Mouse (Mus musculus) kidney, adult 2 months (tissue): ENCODE data around the gene Agfg2. TPM values are rescaled to one million over a fixed set of nuclear protein-coding genes. Genes with fewer than 3 reads are reported as not detected.

Experiments used
- DNase-seq: peaks from one replicate; pipeline ENCODE4 v3.0.0; 2021
- H3K27ac ChIP-seq: fragments of 200-500 bp; 2 replicates; pipeline ENCODE4 v1.5.1; 2012; ENCODE audit warnings: low read depth, low read length, control low read depth, inconsistent platforms; ENCODE audit not compliant: insufficient read depth
- H3K27me3 ChIP-seq: fragments of 200-500 bp; replicated peaks from 2 replicates; pipeline ENCODE4 v1.6.1; 2012; ENCODE audit warnings: mild to moderate bottlenecking, moderate library complexity, low read length, inconsistent platforms; ENCODE audit not compliant: control insufficient read depth, insufficient read depth
- H3K36me3 ChIP-seq: fragments of 200-500 bp; 2 replicates; pipeline ENCODE4 v1.6.1; 2012; ENCODE audit warnings: mild to moderate bottlenecking, moderate library complexity, low read length, inconsistent platforms; ENCODE audit not compliant: control insufficient read depth, insufficient read depth
- H3K4me1 ChIP-seq: fragments of 200-500 bp; 2 replicates; pipeline ENCODE4 v1.6.1; 2011; ENCODE audit warnings: low read length; ENCODE audit not compliant: control insufficient read depth, insufficient read depth
- H3K4me3 ChIP-seq: fragments of 200-500 bp; 2 replicates; pipeline ENCODE4 v1.5.1; 2011; ENCODE audit warnings: mild to moderate bottlenecking, low read depth, low read length, control low read depth; ENCODE audit not compliant: insufficient read depth
- CTCF ChIP-seq: fragments of 200-500 bp; conservative IDR thresholded peaks from 2 replicates; pipeline ENCODE4 v1.5.1; 2011; ENCODE audit warnings: low read depth, mild to moderate bottlenecking, control low read depth, low read length, moderate library complexity, mixed read lengths; ENCODE audit not compliant: insufficient read depth, insufficient read length
- POLR2A ChIP-seq: fragments of 200-500 bp; IDR thresholded peaks from one replicate; pipeline ENCODE4 v1.6.1; 2011; ENCODE audit warnings: low read depth, low read length, control low read depth
- WGBS: fragments of 180-500 bp; shearing (Covaris S2); methylation state at CpG from one replicate; pipeline ENCODE4 v1.1.7; 2018; 5-methylcytosine and 5-hydroxymethylcytosine counted together
- polyA plus RNA-seq: library from polyadenylated mRNA; depleted of rRNA; stranded (reverse); fragments of >200 nt; gene quantifications from 2 replicates; pipeline ENCODE4 v1.2.3, GENCODE M21; 2012

Gene Agfg2
- polyA plus RNA-seq, 1 experiment: 36.5 TPM

DNA sequence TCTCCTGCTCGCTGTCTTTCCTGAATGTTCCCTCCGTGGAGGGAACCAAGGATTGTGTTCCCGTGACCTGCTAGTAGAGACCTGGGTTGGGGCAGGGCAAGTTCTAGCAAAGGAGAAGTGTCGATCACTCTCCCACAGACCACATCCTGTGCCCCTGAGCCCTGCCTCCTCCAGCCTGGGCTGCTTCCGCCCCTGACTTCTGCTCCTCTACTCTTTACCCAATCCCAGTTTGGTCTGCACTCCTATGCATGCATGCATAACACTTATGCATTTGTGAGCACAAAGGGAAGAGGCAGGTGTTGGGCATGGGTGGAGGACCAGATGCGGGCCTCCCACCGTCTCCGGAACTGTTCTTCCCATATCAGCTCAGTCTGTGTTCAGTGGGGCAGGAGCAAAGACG, 53.4 kb downstream of the Agfg2 start:
- Histone ChIP-seq H3K27ac (peak overlapping the region; percentile 93), H3K4me3 (peak overlapping the region; percentile 40), H3K4me1 (peaks cover 18% of the 10 kb centered on the region), H3K36me3 (no peaks in the 10 kb centered on the region), H3K27me3 (no peaks in the 10 kb centered on the region)
- TF ChIP-seq POLR2A: no peak
- TF ChIP-seq CTCF: no peak
- peak; percentile 54 for DNase-seq
- WGBS: 22% methylated on average over 9 of the region's 9 CpGs

GRCm38 (mm10) chr5:137630602-137631001, 53.9 kb downstream of the Agfg2 start:
- Histone ChIP-seq H3K27ac (peak overlapping the region; percentile 93), H3K4me1 (peaks cover 18% of the 10 kb centered on the region), H3K36me3 (no peaks in the 10 kb centered on the region), H3K4me3 (peak overlapping the region; percentile 86), H3K27me3 (no peaks in the 10 kb centered on the region)
- DNase-seq: peak; percentile 83
- 16% methylated on average over 3 of the region's 3 CpGs for WGBS
- TF ChIP-seq POLR2A: no peak
- TF ChIP-seq CTCF: no peak

GRCm38 (mm10) chr5:137629906-137630545, 54.5 kb downstream of the Agfg2 start:
- WGBS: 11% methylated on average over 6 of the region's 6 CpGs
- H3K4me1 ChIP-seq: peaks cover 18% of the 10 kb centered on the region
- peak; percentile 76 for DNase-seq
- TF ChIP-seq POLR2A: no peak
- no peak for TF ChIP-seq CTCF
- peak overlapping the region; percentile 86 for H3K4me3 ChIP-seq
- no peaks in the 10 kb centered on the region for H3K27me3 ChIP-seq
- H3K27ac ChIP-seq: peak overlapping the region; percentile 93
- no peaks in the 10 kb centered on the region for H3K36me3 ChIP-seq

DNA sequence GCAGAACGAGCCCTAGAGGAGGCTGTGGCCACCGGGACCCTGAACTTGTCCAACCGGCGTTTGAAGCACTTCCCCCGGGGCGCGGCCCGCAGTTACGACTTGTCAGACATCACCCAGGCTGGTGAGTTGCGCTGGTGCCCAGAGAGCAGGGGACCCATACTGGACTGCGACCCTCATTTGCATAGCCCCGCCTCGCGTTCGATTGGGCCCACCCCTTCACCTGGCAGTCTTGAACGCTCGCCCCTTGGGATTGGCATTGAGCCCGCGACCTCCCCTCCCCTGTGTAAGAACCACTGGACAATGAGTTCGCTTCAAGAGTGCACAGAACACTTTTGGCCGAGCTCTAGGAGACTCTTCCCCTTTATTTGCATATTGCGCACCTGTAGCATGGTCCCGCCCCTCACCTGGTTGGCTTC, 55.2 kb downstream of the Agfg2 start:
- under 1% methylated on average over 23 of the region's 23 CpGs for WGBS
- Histone ChIP-seq H3K4me3 (peak overlapping the region; percentile 86), H3K36me3 (no peaks in the 10 kb centered on the region), H3K4me1 (peaks cover 18% of the 10 kb centered on the region), H3K27ac (peak overlapping the region; percentile 93), H3K27me3 (no peaks in the 10 kb centered on the region)
- DNase-seq: peak; percentile 84
- TF ChIP-seq POLR2A: no peak
- TF ChIP-seq CTCF: no peak

DNA sequence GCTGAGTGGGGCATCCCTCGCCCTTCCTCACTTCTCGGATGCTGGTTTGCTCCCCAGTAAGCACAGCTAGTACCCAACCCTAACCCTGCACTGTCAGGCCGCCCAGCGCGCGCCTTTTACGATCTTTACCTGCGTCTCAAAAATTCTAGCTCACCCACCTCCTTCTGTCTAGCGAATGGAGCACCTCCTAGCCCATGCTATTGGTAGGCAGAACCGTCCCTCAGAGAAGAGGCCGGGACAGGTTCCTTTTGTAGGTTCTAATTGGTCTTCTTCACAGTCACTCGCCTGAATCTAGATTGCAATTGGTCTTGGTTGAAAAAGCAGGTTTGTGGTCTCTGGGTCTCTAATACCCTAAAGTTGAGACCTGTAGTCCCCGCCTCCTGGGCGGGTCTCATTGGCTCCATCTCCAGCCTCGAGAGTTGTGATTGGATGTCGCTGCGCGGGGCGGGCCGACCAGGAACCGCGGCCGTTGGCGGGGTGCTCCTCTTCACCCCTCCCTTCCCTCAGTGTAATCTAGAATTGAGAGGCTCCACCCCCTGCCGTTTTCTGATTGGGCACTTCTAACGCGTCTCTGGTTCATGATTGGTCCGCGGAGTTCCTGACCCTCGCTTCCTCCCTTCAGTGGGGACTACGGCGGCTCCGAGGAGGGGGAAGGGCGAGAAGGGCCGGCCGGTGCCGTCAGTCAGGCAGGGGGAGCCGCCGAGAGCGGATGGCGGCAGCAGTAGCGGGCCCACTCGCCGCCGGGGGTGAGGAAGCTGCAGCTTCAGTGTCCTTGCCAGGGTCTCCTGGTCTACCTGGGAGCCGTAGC, 55.8 kb downstream of the Agfg2 start, which contains the start of the genes Fbxo24, Lrch4 and Gm20605:
Gene Fbxo24, minus strand, starts transcription at position 505 of the 808 bp plus-strand sequence.
Gene Lrch4, plus strand, starts transcription at position 624 of the 808 bp plus-strand sequence.
Gene Gm20605, plus strand, starts transcription at position 678 of the 808 bp plus-strand sequence.
- Histone ChIP-seq H3K36me3 (no peaks in the 10 kb centered on the region), H3K4me3 (peak within 1 kb of the TSS; percentile 86), H3K27me3 (no peaks in the 10 kb centered on the region), H3K4me1 (peaks cover 12% of the 10 kb centered on the region), H3K27ac (peak within 1 kb of the TSS; percentile 98)
- WGBS: under 1% methylated on average over 46 of the region's 46 CpGs
- DNase-seq: peak; percentile 100
- no peak for TF ChIP-seq CTCF
- peak; percentile 85 for TF ChIP-seq POLR2A

GRCm38 (mm10) chr5:137627991-137628390, 56.5 kb downstream of the Agfg2 start:
- Histone ChIP-seq H3K4me1 (peaks cover 5% of the 10 kb centered on the region; the same call in 1 of the 2 replicates), H3K4me3 (peak overlapping the region; percentile 82), H3K27me3 (no peaks in the 10 kb centered on the region), H3K36me3 (no peaks in the 10 kb centered on the region), H3K27ac (peak overlapping the region; percentile 98)
- WGBS: 1% methylated on average over 9 of the region's 9 CpGs
- TF ChIP-seq POLR2A (no peak), CTCF (no peak)
- peak; percentile 52 for DNase-seq
